Mouse (Mus musculus) adrenal gland, adult 18-20 months (tissue): ENCODE measurements at regions not wholly inside any gene's neighbourhood (a gene's known extent, or its start where the extent isn't known, plus 50 kb on each side); places are given as distances from the start of the nearest gene placed in this dataset.

ENCODE experiments used
- DNase-seq, 2 experiments: peaks; one replicate each; pipeline ENCODE4 v3.0.0; 2021 to 2022; ENCODE audit warnings: low spot score in 2 of 2

GRCm38 (mm10) chr10:92336138-92336537 is 386.1 kb downstream of the Nedd1 start:
- no peak for DNase-seq

- no peak for DNase-seq
Observed at GRCm38 (mm10) chr10:92335141-92335540, 387.1 kb downstream of the Nedd1 start.

- no peak for DNase-seq
Observed at GRCm38 (mm10) chr10:92333869-92334268, 388.4 kb downstream of the Nedd1 start.

- no peak for DNase-seq
Observed at GRCm38 (mm10) chr10:92333042-92333774, 389.0 kb downstream of the Nedd1 start.

- DNase-seq, result no peak
Observed at GRCm38 (mm10) chr10:92330150-92330549, 392.1 kb downstream of the Nedd1 start.

- DNase-seq, result no peak
Observed at GRCm38 (mm10) chr10:92329661-92330060, 392.6 kb downstream of the Nedd1 start.

- no peak for DNase-seq
Observed at GRCm38 (mm10) chr10:92325284-92325989, 396.8 kb downstream of the Nedd1 start.

GRCm38 (mm10) chr10:92314606-92315005 is 407.6 kb downstream of the Nedd1 start:
- DNase-seq, result no peak

GRCm38 (mm10) chr10:92312278-92312677 is 409.9 kb downstream of the Nedd1 start:
- no peak for DNase-seq

- DNase-seq, result no peak
Observed at GRCm38 (mm10) chr10:92308643-92309042, 413.6 kb downstream of the Nedd1 start.

- no peak for DNase-seq
Observed at GRCm38 (mm10) chr10:92307861-92308260, 414.4 kb downstream of the Nedd1 start.

- no peak for DNase-seq
Observed at GRCm38 (mm10) chr10:92298693-92299092, 423.5 kb downstream of the Nedd1 start.

GRCm38 (mm10) chr10:92296837-92297236 is 425.4 kb downstream of the Nedd1 start:
- no peak for DNase-seq

GRCm38 (mm10) chr10:92296303-92296702 is 425.9 kb downstream of the Nedd1 start:
- no peak for DNase-seq

- no peak for DNase-seq
Observed at GRCm38 (mm10) chr10:92293261-92293660, 429.0 kb downstream of the Nedd1 start.

GRCm38 (mm10) chr10:92289230-92289629 is 433.0 kb downstream of the Nedd1 start:
- DNase-seq, result no peak

- no peak for DNase-seq
Observed at GRCm38 (mm10) chr10:92284231-92284630, 438.0 kb downstream of the Nedd1 start.

GRCm38 (mm10) chr10:92277981-92278380 is 444.2 kb downstream of the Nedd1 start:
- DNase-seq, result no peak

GRCm38 (mm10) chr10:92257815-92258214 is 464.4 kb downstream of the Nedd1 start:
- no peak for DNase-seq

- DNase-seq, result no peak
Observed at GRCm38 (mm10) chr10:92248648-92249047, 473.6 kb downstream of the Nedd1 start.

GRCm38 (mm10) chr10:92247449-92247805 is 474.8 kb downstream of the Nedd1 start:
- DNase-seq, result no peak

- DNase-seq, result no peak
Observed at GRCm38 (mm10) chr10:92246785-92247448, 475.3 kb downstream of the Nedd1 start.
